Mouse (Mus musculus) bone marrow macrophage, adult 2 months (primary cell): ENCODE measurements at regions not wholly inside any gene's neighbourhood (a gene's known extent, or its start where the extent isn't known, plus 50 kb on each side); places are given as distances from the start of the nearest gene placed in this dataset.

ENCODE experiments used
- CTCF ChIP-seq: IDR thresholded peaks from 2 replicates; pipeline ENCODE4 v1.5.1; 2012; ENCODE audit warnings: low read depth, mild to moderate bottlenecking, low read length, moderate library complexity
- POLR2A ChIP-seq: IDR thresholded peaks from 2 replicates; pipeline ENCODE4 v1.6.1; 2012; ENCODE audit warnings: mild to moderate bottlenecking, low read depth, low read length, borderline replicate concordance

- TF ChIP-seq POLR2A, result no peak
- no peak for TF ChIP-seq CTCF
Measured at GRCm38 (mm10) chr2:159866981-159867380, 467.0 kb downstream of the Gm826 start.
